Mouse (Mus musculus) T-helper 2 cell (primary cell): Measurements from ENCODE around the gene Tst.

Source experiments
- in situ Hi-C: fragments of 300-600 bp; cut with MboI, MseI; formaldehyde crosslinking; loops from one replicate; pipeline ENCODE4 v1.15.1; 2025; ENCODE audit warnings: high pct_unique_total_duplicates

Tst gene

DNA sequence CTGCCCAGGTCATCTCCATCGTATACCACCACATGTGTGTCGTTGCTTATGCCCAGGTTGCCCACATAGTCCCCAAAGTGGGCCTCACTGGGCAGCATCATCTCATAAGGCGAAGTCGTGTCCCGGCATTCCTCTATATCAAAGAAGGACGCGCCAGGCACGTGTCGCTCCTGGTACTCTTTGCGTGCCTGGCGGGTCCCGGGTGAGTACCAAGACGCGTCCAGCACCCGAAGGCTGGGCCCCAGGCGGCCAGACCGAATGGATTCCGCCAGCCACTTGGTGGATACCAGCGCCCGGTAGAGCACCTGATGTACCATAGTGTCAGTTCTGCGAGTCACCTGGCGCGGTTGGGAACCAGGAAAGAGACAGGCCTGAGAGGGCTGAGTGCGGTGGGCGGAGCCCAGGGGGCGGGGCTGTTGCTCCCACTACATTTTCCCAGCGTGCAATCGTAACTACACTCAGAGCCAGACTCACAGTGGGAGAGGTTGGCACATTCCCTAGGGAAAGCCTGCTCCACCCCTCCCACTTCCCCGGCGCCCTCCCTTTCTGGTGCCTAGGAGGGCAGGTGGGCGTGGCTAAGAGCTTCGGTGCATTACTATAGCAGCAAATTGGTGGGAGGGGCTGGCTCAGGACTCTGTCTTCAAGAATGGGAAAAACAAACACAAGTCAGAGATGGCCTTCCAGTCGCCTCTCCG, at the start of gene Tst:
Tst (minus strand) TSS at position 391 of the 695 bp plus-strand sequence.
- in situ Hi-C loops = loop anchor here (10.0 kb wide), 1 partner anchor 431 kb away; the partner anchor contains the start of gene Eif3d

DNA sequence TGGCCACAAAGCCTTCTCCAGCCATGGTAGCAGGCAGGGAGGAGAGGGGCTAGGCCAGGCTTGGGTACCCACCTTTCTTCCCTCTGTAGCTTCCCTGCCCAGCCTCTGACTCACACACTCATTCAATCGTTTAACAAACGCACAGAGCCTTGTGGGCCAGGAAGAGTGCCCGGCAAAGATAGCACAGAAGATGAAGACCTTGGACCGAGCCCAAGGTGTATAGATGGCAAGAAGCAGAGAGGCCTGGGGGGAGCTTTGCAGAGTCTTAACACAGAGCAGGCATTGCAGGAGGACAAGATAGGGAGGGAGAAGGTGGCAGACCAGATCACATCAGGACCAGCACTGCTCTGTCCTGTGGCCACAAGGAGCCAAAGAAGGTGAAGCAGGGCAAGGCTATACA, 49.5 kb upstream of the Tst start:
- in situ Hi-C loops = no loop called here

- in situ Hi-C loops = loop anchor here (5.0 kb wide), 1 partner anchor 39 kb away; no protein-coding TSS in a partner anchor
These were observed 47.2 kb upstream of the Tst start for GRCm38 (mm10) chr15:78452929-78453328.

- in situ Hi-C loops = loop anchor here (5.0 kb wide), 1 partner anchor 41 kb away; no protein-coding TSS in a partner anchor
These were observed 45.5 kb upstream of the Tst start for GRCm38 (mm10) chr15:78451201-78451600.

GRCm38 (mm10) chr15:78450419-78450768, 44.7 kb upstream of the Tst start:
- in situ Hi-C loops = loop anchor here (5.0 kb wide), 1 partner anchor 42 kb away; no protein-coding TSS in a partner anchor

GRCm38 (mm10) chr15:78449694-78450418, 44.1 kb upstream of the Tst start:
- in situ Hi-C loops = loop anchor here (5.0 kb wide), 2 partner anchors 42 to 82 kb away; partner anchors contain the start of gene C1qtnf6

DNA sequence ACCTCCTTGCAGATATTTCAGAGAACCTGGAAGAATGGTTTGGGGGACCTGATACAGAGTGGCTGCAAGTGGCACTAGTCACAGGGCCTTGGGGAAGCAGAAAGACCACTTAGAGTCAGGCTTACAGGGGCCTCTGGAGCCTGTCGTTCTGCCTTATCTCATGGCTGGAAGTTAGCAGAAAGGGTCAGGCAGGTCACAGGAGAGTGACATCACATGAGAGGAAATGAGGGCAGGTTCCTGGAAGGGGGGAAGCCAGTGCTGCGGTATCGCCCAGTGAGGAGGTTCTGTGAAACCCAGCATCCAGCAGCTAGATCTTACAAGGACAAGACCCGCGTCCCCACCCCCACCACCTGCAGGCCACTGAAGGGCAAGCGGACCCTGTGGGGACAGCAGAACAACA, 43.4 kb upstream of the Tst start:
- in situ Hi-C loops = loop anchor here (5.0 kb wide), 1 partner anchor 83 kb away; the partner anchor contains the start of gene C1qtnf6

DNA sequence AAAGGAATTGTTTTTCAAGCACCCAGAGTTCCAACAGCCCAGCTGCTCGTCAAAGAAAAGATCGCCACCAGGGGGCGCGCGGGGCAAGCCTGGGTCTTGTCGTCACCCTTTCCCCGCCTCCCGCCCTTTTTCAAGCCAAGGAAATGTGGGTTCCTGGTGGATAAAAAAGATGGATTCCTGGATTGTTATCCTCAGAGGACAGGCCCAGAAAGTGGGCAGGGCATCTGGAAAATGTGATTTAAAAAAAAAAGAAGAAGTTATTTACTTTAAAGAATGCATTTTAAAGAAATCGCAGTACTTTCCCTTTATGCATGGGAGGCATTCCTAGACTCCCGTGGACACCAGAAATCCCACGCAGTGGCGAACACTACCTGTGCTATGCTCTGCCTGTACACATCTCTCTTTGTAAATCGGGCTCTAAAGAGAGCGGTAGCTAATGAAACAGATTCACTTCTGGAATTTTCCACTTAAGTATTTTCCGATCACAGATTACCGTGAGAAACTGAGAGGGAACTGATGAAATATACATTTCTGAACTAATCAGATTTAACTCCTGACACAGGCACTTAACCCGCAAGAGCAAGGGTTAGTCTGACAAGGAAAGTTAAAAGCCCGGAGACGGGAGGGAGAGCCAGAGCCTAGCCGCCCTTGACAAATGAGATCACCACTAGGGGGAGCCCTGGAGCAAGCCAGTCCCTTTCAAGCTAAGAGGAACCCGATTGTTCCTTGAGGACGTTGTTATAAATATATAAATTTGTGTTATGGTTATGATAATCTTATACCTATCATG, 42.2 kb upstream of the Tst start:
- in situ Hi-C loops = loop anchor here (5.0 kb wide), 1 partner anchor 84 kb away; the partner anchor contains the start of gene C1qtnf6

- in situ Hi-C loops = loop anchor here (5.0 kb wide), 1 partner anchor 85 kb away; the partner anchor contains the start of gene C1qtnf6
These were observed 41.4 kb upstream of the Tst start for GRCm38 (mm10) chr15:78447121-78447520.

GRCm38 (mm10) chr15:78443857-78444256, 38.1 kb upstream of the Tst start:
- in situ Hi-C loops = no loop called here

- in situ Hi-C loops = no loop called here
These were observed 36.5 kb upstream of the Tst start for GRCm38 (mm10) chr15:78442231-78442630.

DNA sequence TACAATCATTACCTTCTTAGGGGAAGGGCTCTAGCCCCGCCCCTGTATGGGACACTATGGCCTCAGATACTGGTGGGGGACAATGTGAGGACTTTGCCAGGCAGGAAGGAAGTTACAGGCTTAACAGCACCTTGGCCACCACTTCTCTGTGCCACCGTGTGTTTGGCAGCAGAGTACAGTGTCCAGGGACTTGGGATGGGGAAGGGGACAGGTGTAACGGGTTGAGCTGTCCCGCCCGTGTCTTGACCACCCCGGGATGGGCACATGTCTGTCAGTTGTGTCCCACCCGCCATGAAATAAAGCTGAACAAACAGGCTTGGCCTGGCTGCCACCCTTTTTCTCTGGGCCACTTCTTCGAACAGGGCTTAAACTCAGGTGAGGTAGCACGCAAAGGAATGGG, 33.3 kb upstream of the Tst start:
- in situ Hi-C loops = no loop called here

- in situ Hi-C loops = no loop called here
These were observed 32.8 kb upstream of the Tst start for GRCm38 (mm10) chr15:78438505-78438904.

DNA sequence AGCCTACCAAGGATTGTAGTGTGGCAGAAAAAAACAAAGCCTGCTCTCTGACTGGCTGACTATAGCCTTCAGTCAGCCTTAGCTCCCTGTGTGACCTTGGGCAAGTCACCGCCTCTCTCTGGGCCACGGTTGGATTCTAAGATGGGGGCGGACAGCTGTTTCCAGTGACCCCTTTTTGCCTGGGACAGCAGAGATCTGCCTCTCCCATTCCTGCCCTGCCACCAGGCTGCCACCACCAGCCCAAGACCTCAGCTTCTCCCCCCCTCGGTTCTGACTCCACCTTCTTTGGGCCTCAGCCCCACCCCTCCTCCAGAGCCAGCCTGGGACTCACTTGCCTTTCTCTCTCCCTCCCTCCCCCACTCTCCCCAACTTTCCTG, 32.3 kb upstream of the Tst start:
- in situ Hi-C loops = no loop called here

GRCm38 (mm10) chr15:78437237-78438017, 31.7 kb upstream of the Tst start:
- in situ Hi-C loops = no loop called here

DNA sequence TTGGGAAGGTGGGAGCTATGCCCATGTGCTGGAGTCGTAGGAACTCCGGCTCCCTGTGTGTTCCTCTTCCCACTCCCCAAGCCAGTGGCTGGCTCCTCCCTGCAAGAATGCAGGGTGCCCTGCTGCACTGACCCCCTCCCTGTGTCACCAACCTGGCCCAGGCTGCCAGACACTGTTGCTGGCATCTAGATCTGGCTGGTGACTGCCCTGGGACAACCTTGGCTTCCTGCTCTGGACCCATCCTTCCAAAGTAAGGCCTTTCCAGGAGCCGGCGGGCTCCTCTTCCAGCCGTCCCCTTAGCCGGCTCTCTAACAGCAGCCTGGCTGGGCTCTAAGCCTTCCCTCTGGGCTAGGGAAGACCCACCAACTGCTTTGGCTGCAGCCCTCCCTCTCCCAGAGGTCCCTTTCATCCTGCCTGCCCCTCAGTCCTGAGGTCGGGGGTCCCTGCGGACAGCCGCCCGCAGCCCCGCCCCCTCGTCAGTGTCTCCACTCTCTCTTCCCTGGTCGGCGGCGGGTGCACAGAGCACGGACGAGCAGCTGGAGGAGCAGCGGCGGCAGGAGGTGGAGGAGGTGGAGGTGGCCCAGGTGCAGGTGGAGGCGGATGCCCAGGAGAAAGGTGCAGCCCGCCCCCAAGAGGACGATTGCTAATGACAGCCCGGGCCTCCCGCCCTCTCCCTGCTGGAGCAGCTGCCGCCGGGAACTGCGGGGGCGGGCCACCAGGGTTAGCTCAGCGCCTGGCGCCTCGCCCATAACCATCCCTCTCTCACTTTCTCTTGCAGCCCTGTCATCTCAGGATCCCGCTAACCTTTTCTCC, 30.9 kb upstream of the Tst start:
- in situ Hi-C loops = no loop called here

- in situ Hi-C loops = no loop called here
These were observed 30.0 kb upstream of the Tst start for GRCm38 (mm10) chr15:78435681-78436080.

GRCm38 (mm10) chr15:78434896-78435520, 29.3 kb upstream of the Tst start:
- in situ Hi-C loops = no loop called here

- in situ Hi-C loops = no loop called here
These were observed 25.9 kb upstream of the Tst start for GRCm38 (mm10) chr15:78431541-78432121.
